In the genomic region with DNA sequence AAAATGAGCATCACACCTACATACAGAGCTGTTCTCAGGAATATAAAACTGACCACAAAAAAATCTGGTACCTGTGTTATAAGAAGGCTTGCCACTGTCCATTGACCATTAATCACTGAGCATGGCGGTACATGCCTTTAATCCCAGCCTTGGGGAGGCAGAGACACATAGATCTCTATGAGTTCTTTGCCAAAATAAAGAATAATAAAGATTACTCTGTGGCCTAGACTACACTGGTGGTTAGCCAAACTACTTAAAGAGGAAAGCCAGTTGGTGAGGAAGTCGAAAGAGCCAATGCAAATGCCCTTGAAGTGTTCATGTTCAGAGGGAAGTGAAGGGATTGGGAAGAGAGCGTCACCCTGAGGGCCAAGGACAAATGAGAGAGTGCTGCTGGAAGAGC, we compare ENCODE assay signal across 20 mouse cellular contexts.
DNase-seq lines count a peak whose midpoint lies in the region; ATAC-seq and TF ChIP-seq lines count a peak whose summit lies in the region.
"Had no signal": no experiment of that assay in that cellular context is flagged by ENCODE, and none has a peak within 500 bp of the region (broad histone marks: within the 10 kb centered on the region; RNA-seq: fewer than 3 reads in every experiment).

No protein-coding gene starts in this region.

- H3K36me3 ChIP-seq in stomach, embryonic 14.5 days (ENCODE audit: control insufficient read depth, insufficient read depth, low read length) = no peaks in the 10 kb centered on the region
- no peaks in the 10 kb centered on the region for H3K36me3 ChIP-seq in stomach, postnatal 0 days (ENCODE audit: control insufficient read depth, insufficient read depth, low read length)
- H3K36me3 ChIP-seq: embryonic facial prominence, embryonic 13.5 days; heart, embryonic 12.5 days; hindbrain, embryonic 10.5 days; intestine, embryonic 15.5 days had no signal

- peak; percentile 9 to 46 for DNase-seq in adrenal gland, postnatal 36 days
- no peak for DNase-seq in adrenal gland, postnatal 4 days (ENCODE audit: low spot score in 2 of 2)
- DNase-seq in stomach, postnatal 0 days (ENCODE audit: low spot score) = no peak
- DNase-seq in spleen, postnatal 14 days (ENCODE audit: low spot score in 2 of 2) = no peak
- no peak for DNase-seq in cerebellum, adult 9-11 months
- DNase-seq: cerebellum, adult 11-12 months; cerebellum, adult 9-10 months; cerebellum, postnatal 36 days; forebrain, postnatal 0 days; gastrocnemius, adult 2 months; gastrocnemius, postnatal 36 days had no signal

- no peaks in the 10 kb centered on the region for H3K9me3 ChIP-seq in stomach, embryonic 14.5 days (ENCODE audit: control insufficient read depth, low read depth, low read length)
- no peaks in the 10 kb centered on the region for H3K9me3 ChIP-seq in stomach, postnatal 0 days (ENCODE audit: control insufficient read depth, low read length)
- H3K9me3 ChIP-seq: embryonic facial prominence, embryonic 13.5 days; forebrain, embryonic 13.5 days; heart, embryonic 12.5 days; hindbrain, embryonic 10.5 days; intestine, embryonic 15.5 days had no signal

- H3K27me3 ChIP-seq in stomach, embryonic 14.5 days (ENCODE audit: control insufficient read depth, insufficient read depth, low read length) = no peaks in the 10 kb centered on the region
- H3K27me3 ChIP-seq in stomach, postnatal 0 days (ENCODE audit: control insufficient read depth, insufficient read depth, low read length) = no peaks in the 10 kb centered on the region
- H3K27me3 ChIP-seq: CH12.LX; embryonic facial prominence, embryonic 13.5 days; forebrain, embryonic 13.5 days; heart, embryonic 12.5 days; intestine, embryonic 15.5 days had no signal

- H3K4me3 ChIP-seq in stomach, embryonic 14.5 days (ENCODE audit: low read depth, low read length) = no peak overlapping the region
- H3K4me3 ChIP-seq in stomach, postnatal 0 days (ENCODE audit: low read depth, low read length) = no peak overlapping the region
- H3K4me3 ChIP-seq: embryonic facial prominence, embryonic 13.5 days; forebrain, embryonic 13.5 days; gastrocnemius, adult 2 months; heart, embryonic 12.5 days; hindbrain, embryonic 10.5 days; intestine, embryonic 15.5 days had no signal

- H3K9ac ChIP-seq in stomach, embryonic 14.5 days (replicated peaks; ENCODE audit: low read depth, low read length) = no peak overlapping the region
- H3K9ac ChIP-seq in stomach, postnatal 0 days (ENCODE audit: low read length) = no peak overlapping the region
- H3K9ac ChIP-seq: embryonic facial prominence, embryonic 13.5 days; forebrain, embryonic 13.5 days; forebrain, postnatal 0 days; heart, embryonic 12.5 days; hindbrain, embryonic 14.5 days; intestine, embryonic 15.5 days had no signal

- no peaks in the 10 kb centered on the region for H3K4me1 ChIP-seq in stomach, embryonic 14.5 days (ENCODE audit: control insufficient read depth, insufficient read depth, low read length)
- no peaks in the 10 kb centered on the region for H3K4me1 ChIP-seq in stomach, postnatal 0 days (replicated peaks; ENCODE audit: control insufficient read depth, insufficient read depth)
- H3K4me1 ChIP-seq: embryonic facial prominence, embryonic 13.5 days; forebrain, embryonic 13.5 days; heart, embryonic 12.5 days; hindbrain, embryonic 10.5 days; intestine, embryonic 15.5 days had no signal

- WGBS in stomach, embryonic 14.5 days = 75% methylated on average over 3 of the region's 3 CpGs
- 77% methylated on average over 3 of the region's 3 CpGs for WGBS in stomach, postnatal 0 days

- no peak for TF ChIP-seq EP300 in stomach, postnatal 0 days (optimal IDR thresholded peaks at IDR 0.05)

- no peak overlapping the region for H3K4me2 ChIP-seq in stomach, embryonic 14.5 days (replicated peaks; ENCODE audit: low read depth, low read length)
- no peak overlapping the region for H3K4me2 ChIP-seq in stomach, postnatal 0 days (replicated peaks; ENCODE audit: low read depth)
- H3K4me2 ChIP-seq: embryonic facial prominence, embryonic 13.5 days; forebrain, embryonic 13.5 days; heart, embryonic 12.5 days; hindbrain, embryonic 14.5 days; intestine, embryonic 15.5 days had no signal

- peak overlapping the region; percentile 64; the same call in 1 of the 2 replicates for H3K27ac ChIP-seq in stomach, embryonic 14.5 days (ENCODE audit: low read length)
- no peak overlapping the region for H3K27ac ChIP-seq in stomach, postnatal 0 days (replicated peaks)
- H3K27ac ChIP-seq: embryonic facial prominence, embryonic 13.5 days; forebrain, embryonic 13.5 days; gastrocnemius, adult 2 months; hindbrain, embryonic 10.5 days; hindbrain, embryonic 14.5 days; intestine, embryonic 15.5 days had no signal

- ATAC-seq in stomach, embryonic 14.5 days (ENCODE audit: insufficient number of reproducible peaks, insufficient read depth, low FRiP score, low read depth) = no peak
- ATAC-seq in stomach, postnatal 0 days (ENCODE audit: low FRiP score, low TSS enrichment) = no peak
- peak; percentile 23; the same call in 1 of the 2 replicates for ATAC-seq in granulocyte monocyte progenitor cell, adult 5-6 weeks (replicated peaks; ENCODE audit: poor library complexity, severe bottlenecking)
- ATAC-seq: forebrain, embryonic 13.5 days; forebrain, postnatal 0 days; intestine, embryonic 15.5 days had no signal

- TF ChIP-seq CTCF in stomach, postnatal 0 days (IDR thresholded peaks at IDR 0.05; ENCODE audit: low read depth) = no peak

Comparison
In these comparisons a context has a peak if more than half of its experiments do, and no peak if none do; other contexts are left out.
1. DNase-seq: peak in adrenal gland, postnatal 36 days (2 of 2); none in adrenal gland, postnatal 4 days (0 of 2), stomach, postnatal 0 days (single experiment), spleen, postnatal 14 days (0 of 2) and cerebellum, adult 9-11 months (single experiment).